Comparison of ENCODE assay signal across 28 mouse cellular contexts in the genomic region with DNA sequence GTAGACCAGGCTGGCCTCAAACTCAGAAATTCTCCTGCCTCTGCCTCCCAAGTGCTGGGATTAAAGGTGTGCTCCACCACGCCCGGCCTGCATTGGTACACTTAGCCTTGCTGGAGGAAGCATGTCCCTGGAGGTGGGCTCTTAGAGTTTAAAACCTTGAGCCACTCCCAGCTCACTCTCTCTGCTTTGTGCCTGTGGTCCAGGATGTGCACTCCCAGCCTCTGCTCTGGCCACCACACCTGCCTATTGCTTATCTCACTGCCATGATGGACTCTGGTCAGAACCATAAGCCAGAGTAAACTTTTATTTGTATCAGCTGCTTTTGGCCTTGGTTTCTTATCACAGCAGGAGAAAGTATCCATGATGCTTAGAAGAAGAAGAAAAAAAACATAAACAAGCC. TPM values are rescaled to one million over a fixed set of nuclear protein-coding genes. Genes with fewer than 3 reads are reported as not detected.
DNase-seq lines count a peak whose midpoint lies in the region; ATAC-seq and TF ChIP-seq lines count a peak whose summit lies in the region.
"Had no signal": no experiment of that assay in that cellular context is flagged by ENCODE, and none has a peak within 500 bp of the region (broad histone marks: within the 10 kb centered on the region; RNA-seq: fewer than 3 reads in every experiment).

No protein-coding gene starts in this region.

- H3K36me3 ChIP-seq in heart, embryonic 11.5 days (ENCODE audit: control insufficient read depth, insufficient read depth, low read length): no peaks in the 10 kb centered on the region
- no peaks in the 10 kb centered on the region for H3K36me3 ChIP-seq in intestine, embryonic 16.5 days (ENCODE audit: control insufficient read depth, insufficient read depth, low read length)
- H3K36me3 ChIP-seq in intestine, embryonic 15.5 days: no peaks in the 10 kb centered on the region
- H3K36me3 ChIP-seq in intestine, postnatal 0 days (ENCODE audit: control insufficient read depth, insufficient read depth): peaks cover 11% of the 10 kb centered on the region; the same call in 1 of the 2 replicates
- H3K36me3 ChIP-seq: embryonic facial prominence, embryonic 13.5 days; embryonic facial prominence, embryonic 15.5 days; forebrain, embryonic 10.5 days; forebrain, embryonic 12.5 days; G1E had no signal

- no peak overlapping the region for H3K27ac ChIP-seq in heart, embryonic 11.5 days (ENCODE audit: low read depth, low read length)
- no peak overlapping the region for H3K27ac ChIP-seq in intestine, embryonic 16.5 days (ENCODE audit: low read length)
- H3K27ac ChIP-seq in intestine, embryonic 15.5 days: no peak overlapping the region
- H3K27ac ChIP-seq in intestine, postnatal 0 days (ENCODE audit: low read depth, low read length): no peak overlapping the region
- H3K27ac ChIP-seq: embryonic facial prominence, embryonic 13.5 days; embryonic facial prominence, embryonic 15.5 days; forebrain, embryonic 10.5 days; forebrain, embryonic 12.5 days had no signal

- no peaks in the 10 kb centered on the region for H3K4me1 ChIP-seq in heart, embryonic 11.5 days (ENCODE audit: control insufficient read depth, insufficient read depth, low read length)
- H3K4me1 ChIP-seq in intestine, embryonic 16.5 days (ENCODE audit: control insufficient read depth, insufficient read depth, low read length): no peaks in the 10 kb centered on the region
- no peaks in the 10 kb centered on the region for H3K4me1 ChIP-seq in intestine, embryonic 15.5 days (replicated peaks)
- no peaks in the 10 kb centered on the region for H3K4me1 ChIP-seq in intestine, postnatal 0 days (replicated peaks; ENCODE audit: control insufficient read depth, insufficient read depth, low read length)
- H3K4me1 ChIP-seq: embryonic facial prominence, embryonic 13.5 days; embryonic facial prominence, embryonic 15.5 days had no signal

- ATAC-seq in heart, embryonic 11.5 days (replicated peaks; ENCODE audit: insufficient number of reproducible peaks, low FRiP score, low TSS enrichment): no peak
- ATAC-seq in intestine, embryonic 16.5 days: peak; percentile 74
- no peak for ATAC-seq in intestine, embryonic 15.5 days
- peak; percentile 76 for ATAC-seq in intestine, postnatal 0 days
- ATAC-seq: activated CD4-positive, CD25-positive, alpha-beta regulatory T cell, adult 4 months; CD4-positive, CD25-positive, alpha-beta regulatory T cell, adult 4 months; forebrain, embryonic 14.5 days; forebrain, embryonic 16.5 days; Patski had no signal

- H3K4me2 ChIP-seq in heart, embryonic 11.5 days: no peak overlapping the region
- H3K4me2 ChIP-seq in intestine, embryonic 16.5 days (ENCODE audit: low read depth, low read length): no peak overlapping the region
- no peak overlapping the region for H3K4me2 ChIP-seq in intestine, embryonic 15.5 days (replicated peaks)
- no peak overlapping the region for H3K4me2 ChIP-seq in intestine, postnatal 0 days (replicated peaks; ENCODE audit: low read depth)
- H3K4me2 ChIP-seq: embryonic facial prominence, embryonic 13.5 days; embryonic facial prominence, embryonic 15.5 days; forebrain, embryonic 12.5 days had no signal

- 100% methylated on average over 2 of the region's 2 CpGs for WGBS in heart, embryonic 11.5 days (ENCODE audit: insufficient replicate concordance)
- WGBS in intestine, embryonic 16.5 days: 98% methylated on average over 2 of the region's 2 CpGs
- WGBS in intestine, embryonic 15.5 days: 95% methylated on average over 2 of the region's 2 CpGs
- 98% methylated on average over 2 of the region's 2 CpGs for WGBS in intestine, postnatal 0 days

- no peak for TF ChIP-seq CTCF in intestine, postnatal 0 days (IDR thresholded peaks at IDR 0.05; ENCODE audit: low read depth)

- H3K9ac ChIP-seq in heart, embryonic 11.5 days (ENCODE audit: low read depth, low read length): no peak overlapping the region
- no peak overlapping the region for H3K9ac ChIP-seq in intestine, embryonic 16.5 days (ENCODE audit: low read depth, low read length)
- H3K9ac ChIP-seq in intestine, embryonic 15.5 days: no peak overlapping the region
- H3K9ac ChIP-seq in intestine, postnatal 0 days (ENCODE audit: low read depth, low read length): no peak overlapping the region
- H3K9ac ChIP-seq: embryonic facial prominence, embryonic 13.5 days; embryonic facial prominence, embryonic 15.5 days; forebrain, embryonic 12.5 days had no signal

- H3K4me3 ChIP-seq in heart, embryonic 11.5 days (ENCODE audit: low read depth, low read length): no peak overlapping the region
- H3K4me3 ChIP-seq in intestine, embryonic 16.5 days (ENCODE audit: low read length): no peak overlapping the region
- H3K4me3 ChIP-seq in intestine, embryonic 15.5 days (replicated peaks): no peak overlapping the region
- H3K4me3 ChIP-seq in intestine, postnatal 0 days (ENCODE audit: low read depth, low read length): no peak overlapping the region
- H3K4me3 ChIP-seq: embryonic facial prominence, embryonic 13.5 days; embryonic facial prominence, embryonic 15.5 days; erythroblast, embryonic 14.5 days; forebrain, embryonic 10.5 days; forebrain, embryonic 12.5 days had no signal

- H3K9me3 ChIP-seq in heart, embryonic 11.5 days (replicated peaks; ENCODE audit: control insufficient read depth, low read length): no peaks in the 10 kb centered on the region
- H3K9me3 ChIP-seq in intestine, embryonic 16.5 days (ENCODE audit: control insufficient read depth, low read length): no peaks in the 10 kb centered on the region
- no peaks in the 10 kb centered on the region for H3K9me3 ChIP-seq in intestine, embryonic 15.5 days
- H3K9me3 ChIP-seq in intestine, postnatal 0 days (ENCODE audit: control insufficient read depth): no peaks in the 10 kb centered on the region
- H3K9me3 ChIP-seq: embryonic facial prominence, embryonic 13.5 days; embryonic facial prominence, embryonic 15.5 days; forebrain, embryonic 10.5 days; forebrain, embryonic 12.5 days had no signal

- DNase-seq in heart, adult 11 months: peak; percentile 16
- DNase-seq in cerebellum, postnatal 10 days: no peak
- DNase-seq: adrenal gland, adult 8-10 months; adrenal gland, postnatal 14 days; adrenal gland, postnatal 36 days; B cell, adult 2 months; cerebellum, adult 11-12 months; cerebellum, adult 2 months; cerebellum, adult 9-10 months; cerebellum, postnatal 14 days; cerebellum, postnatal 36 days; embryo, embryonic 11 days had no signal

- no peaks in the 10 kb centered on the region for H3K27me3 ChIP-seq in heart, embryonic 11.5 days (ENCODE audit: control insufficient read depth, insufficient read depth, low read length)
- no peaks in the 10 kb centered on the region for H3K27me3 ChIP-seq in intestine, embryonic 16.5 days (replicated peaks; ENCODE audit: control insufficient read depth, insufficient read depth, low read length)
- no peaks in the 10 kb centered on the region for H3K27me3 ChIP-seq in intestine, embryonic 15.5 days (replicated peaks)
- no peaks in the 10 kb centered on the region for H3K27me3 ChIP-seq in intestine, postnatal 0 days (replicated peaks; ENCODE audit: control insufficient read depth, insufficient read depth, low read length)
- H3K27me3 ChIP-seq: embryonic facial prominence, embryonic 13.5 days; embryonic facial prominence, embryonic 15.5 days; forebrain, embryonic 12.5 days; Patski had no signal

RNA-seq across cellular contexts. Expression of a gene that starts 40.7 kb away (rescaled TPM):
- polyA plus RNA-seq in heart, embryonic 11.5 days (2014; fragmentation: Nextera tagmentation; extraction: Ambion mirVana): not detected in 2 replicates
- 12.6 and 18.7 TPM in 2 replicates for polyA plus RNA-seq in intestine, embryonic 16.5 days (2015; fragmentation: Nextera tagmentation; extraction: Ambion mirVana)
- polyA plus RNA-seq in intestine, embryonic 15.5 days (2015; fragmentation: Nextera tagmentation; extraction: Ambion mirVana): 6.0 and 6.6 TPM in 2 replicates
- polyA plus RNA-seq in intestine, postnatal 0 days (2015; fragmentation: Nextera tagmentation; extraction: Ambion mirVana): 37.8 and 41.3 TPM in 2 replicates
- polyA plus RNA-seq: cerebellum, adult 2 months; embryonic facial prominence, embryonic 11.5 days; forebrain, embryonic 10.5 days; forebrain, embryonic 12.5 days; forebrain, embryonic 14.5 days; forebrain, embryonic 16.5 days; G1E had no signal

Comparison
In these comparisons a context has a peak if more than half of its experiments do, and no peak if none do; other contexts are left out.
1. ATAC-seq: peak in intestine, embryonic 16.5 days (single experiment) and intestine, postnatal 0 days (single experiment); none in heart, embryonic 11.5 days (single experiment) and intestine, embryonic 15.5 days (single experiment).